Mouse (Mus musculus): ENCODE results near the gene Adssl1.
A peak's percentile ranks its signal among the peaks of the same experiment; 100 is the strongest.

- TF ChIP-seq CTCF (IDR thresholded peaks at IDR 0.05) (peak; percentile 25; the same call in 1 of the 2 replicates), EP300 (IDR thresholded peaks at IDR 0.05) (no peak)
Observed at GRCm38 (mm10) chr12:112664124-112664523, 44.3 kb downstream of the Adssl1 start.
